ENCODE assay signal across 22 mouse cellular contexts in genomic region chr3:105933926-105934325, GRCm38 (mm10). TPM values are rescaled to one million over a fixed set of nuclear protein-coding genes. Genes with fewer than 3 reads are reported as not detected.
DNase-seq lines count a peak whose midpoint lies in the region; ATAC-seq and TF ChIP-seq lines count a peak whose summit lies in the region.
"Had no signal": no experiment of that assay in that cellular context is flagged by ENCODE, and none has a peak within 500 bp of the region (broad histone marks: within the 10 kb centered on the region; RNA-seq: fewer than 3 reads in every experiment).

No protein-coding gene starts in this region.

- no peak for DNase-seq in heart, postnatal 0 days (ENCODE audit: low spot score)
- no peak for DNase-seq in heart, postnatal 14 days
- peak; percentile 39 for DNase-seq in midbrain, embryonic 11.5 days (ENCODE audit: low spot score, missing footprints)
- peak; percentile 59 for DNase-seq in brain, adult 2 months (ENCODE audit: low read depth, low spot score)
- DNase-seq in fat pad, adult 2 months (ENCODE audit: extremely low read depth, low read depth, low spot score): peak; percentile 8
- DNase-seq: adrenal gland, adult 2 months; adrenal gland, postnatal 14 days; cerebellum, adult 11-12 months; cerebellum, adult 8-10 months; cerebellum, postnatal 10 days; gastrocnemius, adult 2 months; gastrocnemius, postnatal 14 days; heart, adult 18-20 months had no signal

- H3K9ac ChIP-seq in heart, postnatal 0 days (replicated peaks; ENCODE audit: low read depth, low read length): no peak overlapping the region
- no peak overlapping the region for H3K9ac ChIP-seq in midbrain, embryonic 11.5 days (ENCODE audit: low read length)
- H3K9ac ChIP-seq in midbrain, embryonic 16.5 days (ENCODE audit: low read depth, low read length): no peak overlapping the region
- H3K9ac ChIP-seq: heart, embryonic 12.5 days; heart, embryonic 15.5 days; hindbrain, embryonic 13.5 days; intestine, embryonic 15.5 days had no signal

- 84% methylated on average over 6 of the region's 6 CpGs for WGBS in heart, postnatal 0 days
- WGBS in midbrain, embryonic 11.5 days: 90% methylated on average over 6 of the region's 6 CpGs
- WGBS in midbrain, embryonic 16.5 days: 96% methylated on average over 6 of the region's 6 CpGs

- no peaks in the 10 kb centered on the region for H3K9me3 ChIP-seq in heart, postnatal 0 days (replicated peaks; ENCODE audit: control insufficient read depth, low read length)
- H3K9me3 ChIP-seq in midbrain, embryonic 11.5 days (ENCODE audit: control insufficient read depth, low read length): no peaks in the 10 kb centered on the region
- H3K9me3 ChIP-seq in midbrain, embryonic 16.5 days (replicated peaks; ENCODE audit: control insufficient read depth, low read length, poor library complexity, severe bottlenecking): no peaks in the 10 kb centered on the region
- H3K9me3 ChIP-seq: heart, embryonic 12.5 days; heart, embryonic 15.5 days; hindbrain, embryonic 10.5 days; hindbrain, embryonic 13.5 days; intestine, embryonic 15.5 days had no signal

- H3K4me2 ChIP-seq in heart, postnatal 0 days (ENCODE audit: low read depth, low read length): no peak overlapping the region
- H3K4me2 ChIP-seq in midbrain, embryonic 11.5 days: no peak overlapping the region
- H3K4me2 ChIP-seq in midbrain, embryonic 16.5 days (ENCODE audit: low read length): no peak overlapping the region
- H3K4me2 ChIP-seq: heart, embryonic 12.5 days; hindbrain, embryonic 13.5 days; intestine, embryonic 15.5 days had no signal

- intact Hi-C loops in heart, postnatal 14 days (cut with DNase I): no loop called here

- no peak overlapping the region for H3K4me3 ChIP-seq in heart, postnatal 0 days (ENCODE audit: low read depth, low read length)
- H3K4me3 ChIP-seq in midbrain, embryonic 11.5 days (ENCODE audit: low read depth, low read length): no peak overlapping the region
- H3K4me3 ChIP-seq in midbrain, embryonic 16.5 days (ENCODE audit: low read depth, low read length): no peak overlapping the region
- H3K4me3 ChIP-seq: gastrocnemius, adult 2 months; heart, embryonic 12.5 days; heart, embryonic 15.5 days; hindbrain, embryonic 10.5 days; hindbrain, embryonic 13.5 days; intestine, embryonic 15.5 days had no signal

- H3K27me3 ChIP-seq in heart, postnatal 0 days (ENCODE audit: control insufficient read depth, insufficient read depth, low read length): no peaks in the 10 kb centered on the region
- H3K27me3 ChIP-seq in midbrain, embryonic 11.5 days (ENCODE audit: control insufficient read depth, insufficient read depth, low read length): no peaks in the 10 kb centered on the region
- no peaks in the 10 kb centered on the region for H3K27me3 ChIP-seq in midbrain, embryonic 16.5 days (ENCODE audit: control insufficient read depth, insufficient read depth, low read depth, low read length)
- H3K27me3 ChIP-seq: heart, embryonic 12.5 days; heart, embryonic 15.5 days; hindbrain, embryonic 13.5 days; intestine, embryonic 15.5 days had no signal

- TF ChIP-seq EP300 in heart, postnatal 0 days (IDR thresholded peaks at IDR 0.05; ENCODE audit: low read depth): no peak

- peak overlapping the region; percentile 76; the same call in 1 of the 2 replicates for H3K27ac ChIP-seq in heart, postnatal 0 days (ENCODE audit: low read depth)
- no peak overlapping the region for H3K27ac ChIP-seq in midbrain, embryonic 11.5 days (ENCODE audit: low read depth, low read length)
- no peak overlapping the region for H3K27ac ChIP-seq in midbrain, embryonic 16.5 days (ENCODE audit: low read length)
- H3K27ac ChIP-seq: gastrocnemius, adult 2 months; hindbrain, embryonic 10.5 days; hindbrain, embryonic 13.5 days; intestine, embryonic 15.5 days had no signal

- ATAC-seq in heart, postnatal 0 days (ENCODE audit: insufficient read depth, low read depth): no peak
- no peak for ATAC-seq in midbrain, embryonic 11.5 days (ENCODE audit: low FRiP score)
- no peak for ATAC-seq in midbrain, embryonic 16.5 days
- ATAC-seq: CD4-positive, CD25-positive, alpha-beta regulatory T cell, adult 4 months; forebrain, embryonic 14.5 days; hindbrain, embryonic 16.5 days; intestine, embryonic 15.5 days had no signal

- TF ChIP-seq CTCF in heart, postnatal 0 days (IDR thresholded peaks at IDR 0.05; ENCODE audit: low read depth): no peak

- H3K36me3 ChIP-seq in heart, postnatal 0 days (replicated peaks; ENCODE audit: control insufficient read depth, insufficient read depth, low read length): peaks cover 4% of the 10 kb centered on the region; the same call in 1 of the 2 replicates
- H3K36me3 ChIP-seq in midbrain, embryonic 11.5 days (ENCODE audit: control insufficient read depth, insufficient read depth, low read length): no peaks in the 10 kb centered on the region
- H3K36me3 ChIP-seq in midbrain, embryonic 16.5 days (ENCODE audit: control insufficient read depth, insufficient read depth, low read length): peaks cover 3% of the 10 kb centered on the region; the same call in 1 of the 2 replicates
- H3K36me3 ChIP-seq: heart, embryonic 15.5 days; intestine, embryonic 15.5 days had no signal

- H3K4me1 ChIP-seq in heart, postnatal 0 days (ENCODE audit: control insufficient read depth, insufficient read depth): no peaks in the 10 kb centered on the region
- H3K4me1 ChIP-seq in midbrain, embryonic 11.5 days (ENCODE audit: control insufficient read depth, insufficient read depth, low read length): no peaks in the 10 kb centered on the region
- no peaks in the 10 kb centered on the region for H3K4me1 ChIP-seq in midbrain, embryonic 16.5 days (ENCODE audit: control insufficient read depth, insufficient read depth, low read length)
- H3K4me1 ChIP-seq: hindbrain, embryonic 10.5 days; hindbrain, embryonic 13.5 days; intestine, embryonic 15.5 days had no signal

RNA-seq across cellular contexts. Expression of gene I830077J02Rik, which starts 1.5 kb away (rescaled TPM):
- 0.04 TPM in 1 of 2 replicates, not detected in the other for total RNA-seq in heart, postnatal 0 days (2014; rRNA removed; ENCODE audit: low replicate concordance)
- 0.82 and 0.88 TPM in 2 replicates for polyA plus RNA-seq in heart, postnatal 0 days (2015; fragmentation: Nextera tagmentation; extraction: Ambion mirVana)
- total RNA-seq in heart, postnatal 14 days (2021): under 1 TPM; 0.81 to 0.88 TPM
- 0.63 and 0.83 TPM in 2 replicates for polyA plus RNA-seq in midbrain, embryonic 11.5 days (2014; fragmentation: Nextera tagmentation; extraction: Ambion mirVana)
- polyA plus RNA-seq in midbrain, embryonic 16.5 days (2015; fragmentation: Nextera tagmentation; extraction: Ambion mirVana): 0.12 and 0.30 TPM in 2 replicates

RNA-seq across cellular contexts. Expression of gene Wdr77, which starts 25.2 kb away (rescaled TPM):
- total RNA-seq in heart, postnatal 0 days (2014; rRNA removed; ENCODE audit: low replicate concordance): 54.8 and 63.0 TPM in 2 replicates
- 57.5 and 63.1 TPM in 2 replicates for polyA plus RNA-seq in heart, postnatal 0 days (2015; fragmentation: Nextera tagmentation; extraction: Ambion mirVana)
- 10 to 100 TPM; 38.9 to 47.3 TPM for total RNA-seq in heart, postnatal 14 days (2021)
- 132 and 136 TPM in 2 replicates for polyA plus RNA-seq in midbrain, embryonic 11.5 days (2014; fragmentation: Nextera tagmentation; extraction: Ambion mirVana)
- polyA plus RNA-seq in midbrain, embryonic 16.5 days (2015; fragmentation: Nextera tagmentation; extraction: Ambion mirVana): 89.7 and 90.9 TPM in 2 replicates

RNA-seq across cellular contexts. Expression of gene Atp5f1, which starts 26.0 kb away (rescaled TPM):
- 751 and 784 TPM in 2 replicates for total RNA-seq in heart, postnatal 0 days (2014; rRNA removed; ENCODE audit: low replicate concordance)
- 1,577 and 1,647 TPM in 2 replicates for polyA plus RNA-seq in heart, postnatal 0 days (2015; fragmentation: Nextera tagmentation; extraction: Ambion mirVana)
- total RNA-seq in heart, postnatal 14 days (2021): 1,000 to 10,000 TPM; 1,017 to 1,034 TPM
- 566 and 581 TPM in 2 replicates for polyA plus RNA-seq in midbrain, embryonic 11.5 days (2014; fragmentation: Nextera tagmentation; extraction: Ambion mirVana)
- polyA plus RNA-seq in midbrain, embryonic 16.5 days (2015; fragmentation: Nextera tagmentation; extraction: Ambion mirVana): 543 and 547 TPM in 2 replicates

RNA-seq across cellular contexts. Expression of gene Ovgp1, which starts 39.6 kb away (rescaled TPM):
- total RNA-seq in heart, postnatal 0 days (2014; rRNA removed; ENCODE audit: low replicate concordance): 0.57 and 0.70 TPM in 2 replicates
- 0.53 and 0.58 TPM in 2 replicates for polyA plus RNA-seq in heart, postnatal 0 days (2015; fragmentation: Nextera tagmentation; extraction: Ambion mirVana)
- under 1 TPM; 0.38 to 0.56 TPM for total RNA-seq in heart, postnatal 14 days (2021)
- polyA plus RNA-seq in midbrain, embryonic 11.5 days (2014; fragmentation: Nextera tagmentation; extraction: Ambion mirVana): 2.6 and 4.3 TPM in 2 replicates
- 3.8 and 5.8 TPM in 2 replicates for polyA plus RNA-seq in midbrain, embryonic 16.5 days (2015; fragmentation: Nextera tagmentation; extraction: Ambion mirVana)

Comparison
In these comparisons a context has a peak if more than half of its experiments do, and no peak if none do; other contexts are left out.
1. DNase-seq: peak in midbrain, embryonic 11.5 days (single experiment), brain, adult 2 months (single experiment) and fat pad, adult 2 months (single experiment); none in heart, postnatal 0 days (single experiment) and heart, postnatal 14 days (0 of 2).